Mouse (Mus musculus): ENCODE data around the gene S100a1. TPM values are rescaled to one million over a fixed set of nuclear protein-coding genes. Genes with fewer than 3 reads are reported as not detected.

S100a1 gene
- 82.3 and 109 TPM in 2 replicates for polyA plus RNA-seq (2015; fragmentation: Nextera tagmentation; extraction: Ambion mirVana)

DNA sequence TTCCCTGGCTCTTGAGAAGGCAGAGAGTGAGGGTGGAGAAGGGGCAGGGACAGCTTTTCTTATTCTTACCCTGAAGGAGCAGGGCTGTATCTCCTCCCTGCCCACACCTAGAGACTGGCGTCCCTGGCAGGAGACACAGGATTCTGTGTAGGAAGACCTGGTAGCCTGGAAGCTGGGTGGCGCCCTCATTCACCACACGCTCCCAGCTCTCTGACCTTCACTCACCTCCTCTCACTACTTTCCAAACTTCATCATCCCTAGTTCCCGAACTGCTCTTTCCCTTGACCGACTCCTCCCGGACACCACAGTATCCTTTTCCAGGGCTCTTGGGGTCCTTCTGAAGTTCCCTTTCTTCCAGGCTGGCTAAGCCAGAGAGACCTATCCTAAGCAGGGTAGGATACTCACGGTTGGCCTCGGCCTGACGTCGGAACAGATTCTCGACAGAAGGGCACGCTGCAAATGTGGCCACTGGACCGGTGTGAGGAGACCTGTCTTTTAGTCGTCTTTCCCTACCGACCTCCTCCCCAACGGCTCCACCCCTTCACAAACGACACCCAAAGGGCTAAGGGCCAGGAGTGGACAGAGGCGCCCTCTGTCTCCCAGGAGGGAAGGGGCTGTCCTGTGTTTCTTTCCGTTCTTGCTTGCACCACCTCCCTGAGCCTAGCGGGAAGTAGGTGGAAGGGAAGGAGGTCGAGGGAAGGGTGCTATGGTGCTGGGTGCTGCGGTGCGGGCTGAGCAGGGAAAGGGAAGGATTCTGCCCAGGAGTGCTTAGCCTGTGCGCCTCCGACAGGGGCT, at the start of gene S100a1, which contains the start of gene S100a13:
Gene S100a1, minus strand, starts transcription at position 597 of the 795 bp plus-strand sequence.
Gene S100a13, plus strand, starts transcription at position 640 of the 795 bp plus-strand sequence.
- Histone ChIP-seq H3K36me3 (no peaks in the 10 kb centered on the region), H3K4me1 (replicated peaks) (peaks cover 19% of the 10 kb centered on the region), H3K27me3 (replicated peaks) (no peaks in the 10 kb centered on the region), H3K4me3 (replicated peaks) (peak within 1 kb of the TSS; percentile 43), H3K9me3 (no peaks in the 10 kb centered on the region), H3K9ac (peak within 1 kb of the TSS; percentile 51), H3K4me2 (replicated peaks) (peak within 1 kb of the TSS; percentile 87), H3K27ac (peak within 1 kb of the TSS; percentile 67)
- ATAC-seq = peak; percentile 74
- WGBS = 4% methylated on average over 25 of the region's 25 CpGs

DNA sequence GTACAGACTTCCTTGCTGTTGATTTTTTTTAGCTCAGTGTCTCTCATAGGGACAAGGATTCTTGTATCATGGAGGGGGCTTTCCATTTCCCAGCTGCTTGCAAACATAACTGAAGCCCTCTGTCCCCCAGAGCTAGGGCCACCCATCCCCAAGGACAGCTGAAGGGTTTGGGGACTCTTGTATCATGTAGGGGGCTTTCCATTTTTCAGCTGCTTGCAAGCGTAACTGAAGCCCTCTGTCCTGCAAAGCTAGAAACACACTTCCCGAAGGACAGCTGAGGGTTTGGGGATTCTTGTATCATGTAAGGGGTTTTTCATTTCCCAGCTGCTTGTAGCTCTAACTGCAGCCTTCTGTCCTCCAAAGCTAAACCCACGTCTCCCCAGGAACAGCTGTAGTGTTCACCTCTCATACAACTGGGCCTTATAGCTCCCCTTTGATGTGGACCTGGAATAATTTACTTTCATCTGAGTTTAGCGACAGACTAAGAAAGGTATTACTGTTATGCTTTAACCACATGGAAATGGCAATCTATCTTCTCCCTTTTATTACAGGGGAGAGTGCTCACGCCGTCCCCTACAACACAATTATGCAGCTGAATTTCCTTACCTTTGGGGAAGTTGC, 45.9 kb upstream of the S100a1 start, which contains the start of gene S100a3:
Gene S100a3, plus strand, starts transcription at position 571 of the 621 bp plus-strand sequence.
- WGBS = 72% methylated on average over 6 of the region's 6 CpGs
- Histone ChIP-seq H3K4me1 (replicated peaks) (no peaks in the 10 kb centered on the region), H3K4me2 (replicated peaks) (no peak within 1 kb of the TSS), H3K4me3 (replicated peaks) (no peak within 1 kb of the TSS), H3K9ac (no peak within 1 kb of the TSS), H3K36me3 (no peaks in the 10 kb centered on the region), H3K27me3 (replicated peaks) (no peaks in the 10 kb centered on the region), H3K27ac (no peak within 1 kb of the TSS), H3K9me3 (no peaks in the 10 kb centered on the region)
- ATAC-seq = no peak

DNA sequence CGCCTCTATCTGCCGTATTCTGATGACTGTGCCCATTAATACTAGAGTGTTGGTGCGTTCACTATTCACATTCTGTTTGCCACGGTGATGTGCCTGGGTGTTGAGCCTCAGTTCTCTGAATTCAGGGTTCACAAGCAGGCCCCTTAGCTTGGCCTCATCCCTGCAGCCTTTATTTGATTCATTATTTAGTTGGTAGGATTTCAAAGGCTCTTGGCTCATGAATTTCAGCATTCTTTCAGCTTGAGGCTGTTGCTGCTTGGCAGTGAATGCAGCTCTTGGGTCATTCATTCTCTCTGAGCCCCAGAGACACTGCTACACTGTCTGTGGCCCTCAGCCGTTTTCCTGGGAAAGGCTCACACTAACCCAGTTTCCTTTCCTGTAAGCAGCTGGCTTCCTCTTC, 41.8 kb upstream of the S100a1 start:
- Histone ChIP-seq H3K9ac (no peak overlapping the region), H3K36me3 (no peaks in the 10 kb centered on the region), H3K27me3 (replicated peaks) (no peaks in the 10 kb centered on the region), H3K27ac (no peak overlapping the region), H3K4me1 (replicated peaks) (no peaks in the 10 kb centered on the region), H3K4me3 (replicated peaks) (no peak overlapping the region), H3K9me3 (no peaks in the 10 kb centered on the region), H3K4me2 (replicated peaks) (no peak overlapping the region)
- ATAC-seq = no peak
- 69% methylated on average over 5 of the region's 5 CpGs for WGBS

DNA sequence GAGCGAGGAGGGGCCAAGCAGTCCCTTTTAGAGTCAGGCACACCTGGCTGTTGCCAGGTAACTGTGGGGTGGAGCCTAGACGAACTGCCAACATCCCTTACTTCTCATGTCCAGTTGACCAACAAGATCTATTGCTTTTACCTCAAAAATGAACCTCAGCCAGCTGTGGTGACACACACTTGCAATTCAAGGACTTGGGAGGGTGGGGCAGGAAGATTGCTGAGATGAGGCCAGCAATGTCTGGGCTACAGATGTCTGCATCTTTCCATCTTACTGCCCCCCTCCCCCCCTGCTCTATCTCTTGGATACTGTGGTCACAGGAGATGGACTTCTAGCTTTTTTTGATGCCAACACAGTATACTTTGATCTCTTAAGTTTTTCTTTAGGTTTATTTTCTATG, 38.0 kb upstream of the S100a1 start:
- H3K4me3 ChIP-seq (replicated peaks) = no peak overlapping the region
- H3K27me3 ChIP-seq (replicated peaks) = no peaks in the 10 kb centered on the region
- ATAC-seq = no peak
- no peak overlapping the region for H3K9ac ChIP-seq
- no peaks in the 10 kb centered on the region for H3K4me1 ChIP-seq (replicated peaks)
- no peak overlapping the region for H3K27ac ChIP-seq
- H3K36me3 ChIP-seq = no peaks in the 10 kb centered on the region
- WGBS = 73% methylated on average over 2 of the region's 2 CpGs
- H3K4me2 ChIP-seq (replicated peaks) = no peak overlapping the region
- H3K9me3 ChIP-seq = no peaks in the 10 kb centered on the region

DNA sequence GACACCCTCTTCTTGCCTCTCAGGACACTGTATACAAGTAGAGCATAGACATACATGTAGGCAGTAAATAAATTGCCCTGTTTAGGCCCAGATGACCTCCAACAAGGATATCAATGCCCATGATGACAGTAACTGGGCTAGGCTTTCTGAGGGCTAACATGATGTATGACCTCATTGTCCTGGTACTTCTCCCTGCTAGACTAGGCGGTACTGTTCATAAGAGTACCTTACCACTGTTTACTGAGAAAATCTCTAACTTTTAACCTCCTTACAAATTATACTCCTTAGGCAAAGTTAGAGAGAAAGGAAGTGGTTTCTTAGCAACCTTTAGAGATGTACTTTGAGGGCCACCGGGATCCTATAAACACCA, 36.2 kb upstream of the S100a1 start:
- Histone ChIP-seq H3K4me2 (replicated peaks) (no peak overlapping the region), H3K9me3 (no peaks in the 10 kb centered on the region), H3K4me3 (replicated peaks) (no peak overlapping the region), H3K27me3 (replicated peaks) (no peaks in the 10 kb centered on the region), H3K4me1 (replicated peaks) (no peaks in the 10 kb centered on the region), H3K36me3 (no peaks in the 10 kb centered on the region), H3K9ac (no peak overlapping the region), H3K27ac (no peak overlapping the region)
- WGBS = 72% methylated on average over 2 of the region's 2 CpGs
- ATAC-seq = 0 out of 2 replicates have a peak, but pooled peaks have one; percentile 17

DNA sequence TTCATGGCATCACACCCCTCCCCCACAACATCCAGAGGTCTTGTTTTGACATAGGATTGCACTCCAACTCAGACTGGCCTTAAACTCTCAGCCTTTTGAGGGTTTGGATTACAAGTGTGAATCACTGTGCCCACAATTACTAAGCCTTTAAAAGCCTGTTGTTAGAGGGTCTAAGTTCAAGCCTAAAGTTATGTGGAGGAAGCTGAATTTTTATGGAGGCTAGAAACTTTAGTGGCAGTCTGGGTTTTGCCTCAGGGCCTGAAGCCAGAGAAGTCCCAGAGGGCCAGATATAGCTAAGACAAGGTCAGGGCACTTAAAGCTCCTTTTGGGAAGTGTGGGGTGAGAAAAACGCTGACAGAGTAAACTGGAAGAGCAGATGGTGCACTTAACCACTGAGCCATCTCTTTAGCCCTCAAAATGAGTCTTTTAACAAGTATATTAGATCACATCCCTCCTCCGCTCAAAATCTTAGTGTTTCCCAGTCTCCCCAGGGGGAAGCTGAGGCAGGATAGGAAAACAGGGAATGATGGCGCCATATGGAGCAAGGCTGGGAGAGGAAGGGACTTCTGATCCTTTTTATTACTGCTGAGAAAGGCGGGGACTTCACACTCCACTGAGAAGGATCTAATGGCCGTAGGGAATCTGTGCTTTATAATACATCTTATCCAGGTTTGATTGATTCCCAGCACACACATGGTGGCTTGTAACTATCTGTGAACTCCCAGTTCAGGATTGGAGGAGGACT, 35.7 kb upstream of the S100a1 start:
- H3K4me1 ChIP-seq (replicated peaks) = no peaks in the 10 kb centered on the region
- no peaks in the 10 kb centered on the region for H3K27me3 ChIP-seq (replicated peaks)
- H3K9ac ChIP-seq = no peak overlapping the region
- WGBS = 53% methylated on average over 5 of the region's 5 CpGs
- no peaks in the 10 kb centered on the region for H3K9me3 ChIP-seq
- H3K36me3 ChIP-seq = no peaks in the 10 kb centered on the region
- H3K4me2 ChIP-seq (replicated peaks) = no peak overlapping the region
- H3K4me3 ChIP-seq (replicated peaks) = no peak overlapping the region
- ATAC-seq = 0 out of 2 replicates have a peak, but pooled peaks have one; percentile 25
- H3K27ac ChIP-seq = no peak overlapping the region

DNA sequence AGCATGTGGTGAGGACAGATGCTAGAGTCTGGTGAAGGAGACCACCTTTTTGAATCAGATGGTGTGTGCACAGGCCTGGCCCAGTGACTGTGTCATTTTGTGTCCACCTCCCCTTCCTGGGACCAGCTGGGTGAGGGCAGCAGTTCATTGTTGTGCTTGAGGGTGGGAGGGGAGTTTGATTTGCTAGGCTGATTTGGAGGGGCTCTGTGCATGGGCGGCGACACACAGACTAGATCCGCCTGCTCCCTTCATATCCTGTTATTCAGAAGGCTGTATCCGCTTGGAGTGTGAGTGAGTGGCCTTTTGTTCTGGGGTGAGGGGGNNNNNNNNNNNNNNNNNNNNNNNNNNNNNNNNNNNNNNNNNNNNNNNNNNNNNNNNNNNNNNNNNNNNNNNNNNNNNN, 26.7 kb upstream of the S100a1 start:
- peaks cover 11% of the 10 kb centered on the region for H3K4me1 ChIP-seq (replicated peaks)
- WGBS = 58% methylated on average over 4 of the region's 4 CpGs
- H3K4me3 ChIP-seq (replicated peaks) = no peak overlapping the region
- H3K9ac ChIP-seq = no peak overlapping the region; the same call in 1 of the 2 replicates
- H3K27ac ChIP-seq = 0 out of 2 replicates have a peak overlapping the region, but pooled peaks have one; percentile 9
- H3K4me2 ChIP-seq (replicated peaks) = no peak overlapping the region
- H3K27me3 ChIP-seq (replicated peaks) = no peaks in the 10 kb centered on the region
- no peaks in the 10 kb centered on the region for H3K36me3 ChIP-seq
- ATAC-seq = no peak
- H3K9me3 ChIP-seq = no peaks in the 10 kb centered on the region

DNA sequence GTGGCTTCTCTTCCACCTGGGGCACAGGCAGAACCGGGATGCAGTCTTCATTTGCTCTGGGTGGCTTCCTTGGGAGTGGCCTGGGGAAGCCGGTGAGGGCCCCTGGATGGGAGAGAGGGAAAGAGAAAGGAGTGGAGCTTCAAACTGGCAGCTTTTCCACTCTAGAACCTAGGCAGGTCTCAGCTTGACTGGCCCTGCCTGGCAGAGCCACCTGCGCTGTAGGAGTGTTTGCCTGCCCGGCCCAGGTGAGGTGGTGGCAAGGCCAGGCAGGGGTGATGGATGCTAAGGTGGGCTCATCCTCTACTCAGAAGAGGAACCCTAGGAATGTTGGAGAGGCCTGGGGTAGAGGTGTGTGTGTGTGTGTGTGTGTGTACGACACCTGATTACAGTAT, 23.7 kb upstream of the S100a1 start:
- Histone ChIP-seq H3K9me3 (no peaks in the 10 kb centered on the region), H3K4me3 (replicated peaks) (peak overlapping the region; percentile 34), H3K27ac (no peak overlapping the region), H3K27me3 (replicated peaks) (no peaks in the 10 kb centered on the region), H3K9ac (peak overlapping the region; percentile 37), H3K36me3 (no peaks in the 10 kb centered on the region), H3K4me1 (replicated peaks) (peaks cover 11% of the 10 kb centered on the region), H3K4me2 (replicated peaks) (peak overlapping the region; percentile 56)
- 61% methylated on average over 5 of the region's 5 CpGs for WGBS
- peak; percentile 14 for ATAC-seq

DNA sequence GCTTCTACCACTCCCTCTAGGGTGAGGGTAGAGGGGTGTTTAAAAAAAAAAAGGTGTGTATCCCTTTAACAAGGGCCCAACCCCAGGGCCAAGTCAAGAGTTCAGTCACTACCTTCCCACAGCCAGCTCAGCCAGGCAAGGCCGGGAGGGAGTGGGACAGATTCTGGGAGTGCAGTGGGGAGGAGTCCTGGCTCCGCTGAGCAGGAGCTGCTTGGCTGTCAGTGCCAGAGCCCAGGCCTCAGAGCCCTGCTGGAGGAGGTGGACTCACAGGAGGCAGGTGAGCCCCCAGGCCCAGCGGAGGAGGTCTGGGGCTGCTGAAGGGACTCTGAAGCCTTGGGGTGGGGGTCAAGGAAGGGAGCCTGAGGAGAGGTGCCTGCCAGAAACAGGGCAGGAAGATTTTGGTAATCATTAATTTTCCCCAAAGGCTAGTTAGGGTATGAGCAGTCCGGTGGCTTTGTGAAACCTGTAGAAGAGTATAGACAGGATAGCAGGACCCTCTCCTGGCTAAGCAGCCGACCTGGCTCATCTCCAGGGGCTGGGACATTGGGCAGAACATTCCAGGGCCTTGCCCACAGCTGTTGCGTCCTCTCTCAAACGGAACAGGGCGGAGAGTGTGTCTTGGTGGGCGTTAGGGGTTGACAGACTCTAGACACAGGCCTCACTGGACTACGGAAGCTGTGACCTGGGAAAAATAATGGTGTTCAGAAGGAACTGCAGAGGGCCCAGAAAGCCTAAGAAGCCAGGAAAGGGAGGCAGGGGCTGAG, 23.1 kb upstream of the S100a1 start, which contains the start of gene S100a16:
Gene S100a16, plus strand, starts transcription at position 114 of the 764 bp plus-strand sequence.
- no peaks in the 10 kb centered on the region for H3K36me3 ChIP-seq
- H3K4me2 ChIP-seq (replicated peaks) = peak within 1 kb of the TSS; percentile 56
- 32% methylated on average over 10 of the region's 10 CpGs for WGBS
- H3K27me3 ChIP-seq (replicated peaks) = no peaks in the 10 kb centered on the region
- peak; percentile 93 for ATAC-seq
- peak within 1 kb of the TSS; percentile 34 for H3K4me3 ChIP-seq (replicated peaks)
- H3K9ac ChIP-seq = peak within 1 kb of the TSS; percentile 37
- no peaks in the 10 kb centered on the region for H3K9me3 ChIP-seq
- peaks cover 11% of the 10 kb centered on the region for H3K4me1 ChIP-seq (replicated peaks)
- H3K27ac ChIP-seq = peak within 1 kb of the TSS; percentile 52

DNA sequence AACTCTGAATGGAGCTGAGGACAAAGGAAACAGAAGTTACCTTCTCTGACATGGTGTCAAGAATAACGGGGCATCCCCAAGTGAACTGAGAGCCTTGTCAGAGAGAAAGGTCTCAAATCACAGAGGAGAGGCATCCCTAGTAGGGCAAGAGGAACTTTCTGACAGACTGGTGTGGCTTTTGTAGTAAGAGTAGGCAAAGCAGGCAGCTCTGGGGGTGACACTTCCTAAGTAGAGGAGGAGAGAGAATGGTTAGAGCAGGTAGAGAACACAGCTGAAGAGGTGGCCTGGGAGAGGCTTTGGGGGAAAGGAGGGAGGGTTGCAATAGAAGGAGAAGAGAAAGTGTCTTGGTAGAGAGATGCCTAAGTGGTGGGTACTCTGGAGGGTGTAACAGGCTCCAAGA, 21.3 kb upstream of the S100a1 start:
- WGBS = 82% methylated on average over 1 of the region's 1 CpGs
- Histone ChIP-seq H3K27ac (no peak overlapping the region), H3K4me2 (replicated peaks) (no peak overlapping the region), H3K4me3 (replicated peaks) (no peak overlapping the region), H3K27me3 (replicated peaks) (no peaks in the 10 kb centered on the region), H3K36me3 (no peaks in the 10 kb centered on the region), H3K9me3 (no peaks in the 10 kb centered on the region), H3K4me1 (replicated peaks) (peaks cover 11% of the 10 kb centered on the region), H3K9ac (no peak overlapping the region)
- no peak for ATAC-seq

DNA sequence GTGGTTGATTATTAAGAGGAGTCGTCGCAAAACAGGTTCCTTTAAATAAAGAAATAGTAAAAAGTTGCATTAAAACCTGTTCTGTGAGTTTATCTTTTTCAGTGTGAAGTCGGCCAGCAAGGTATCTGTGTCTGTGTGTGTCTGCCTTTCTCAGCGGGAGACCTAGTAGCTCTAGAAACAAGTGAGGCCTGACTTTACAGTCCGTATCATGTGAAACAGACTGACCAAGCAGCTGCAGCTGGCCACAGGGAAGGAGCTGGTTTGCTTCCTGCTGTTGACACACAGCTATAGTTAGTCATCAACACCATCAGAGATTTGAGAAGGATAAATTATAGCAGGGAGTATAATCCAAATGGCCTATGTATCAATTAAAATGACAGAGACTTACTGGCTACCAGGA, 17.5 kb upstream of the S100a1 start:
- Histone ChIP-seq H3K27me3 (replicated peaks) (no peaks in the 10 kb centered on the region), H3K9ac (0 out of 2 replicates have a peak overlapping the region, but pooled peaks have one; percentile 3), H3K9me3 (no peaks in the 10 kb centered on the region), H3K4me1 (replicated peaks) (peaks cover under 1% of the 10 kb centered on the region; the same call in 1 of the 2 replicates), H3K36me3 (no peaks in the 10 kb centered on the region), H3K27ac (no peak overlapping the region), H3K4me3 (replicated peaks) (no peak overlapping the region), H3K4me2 (replicated peaks) (no peak overlapping the region)
- ATAC-seq = no peak
- 54% methylated on average over 5 of the region's 5 CpGs for WGBS

All from intestine, embryonic 15.5 days (tissue).